Mouse (Mus musculus) cerebral cortex, adult 2 months (tissue): ENCODE results near the gene Hist1h3g.

Source experiments
- WGBS: fragments of 180-500 bp; shearing (Covaris S2); methylation state at CpG from one replicate; pipeline ENCODE4 v1.1.7; 2018; 5-methylcytosine and 5-hydroxymethylcytosine counted together

The Hist1h3g gene

DNA sequence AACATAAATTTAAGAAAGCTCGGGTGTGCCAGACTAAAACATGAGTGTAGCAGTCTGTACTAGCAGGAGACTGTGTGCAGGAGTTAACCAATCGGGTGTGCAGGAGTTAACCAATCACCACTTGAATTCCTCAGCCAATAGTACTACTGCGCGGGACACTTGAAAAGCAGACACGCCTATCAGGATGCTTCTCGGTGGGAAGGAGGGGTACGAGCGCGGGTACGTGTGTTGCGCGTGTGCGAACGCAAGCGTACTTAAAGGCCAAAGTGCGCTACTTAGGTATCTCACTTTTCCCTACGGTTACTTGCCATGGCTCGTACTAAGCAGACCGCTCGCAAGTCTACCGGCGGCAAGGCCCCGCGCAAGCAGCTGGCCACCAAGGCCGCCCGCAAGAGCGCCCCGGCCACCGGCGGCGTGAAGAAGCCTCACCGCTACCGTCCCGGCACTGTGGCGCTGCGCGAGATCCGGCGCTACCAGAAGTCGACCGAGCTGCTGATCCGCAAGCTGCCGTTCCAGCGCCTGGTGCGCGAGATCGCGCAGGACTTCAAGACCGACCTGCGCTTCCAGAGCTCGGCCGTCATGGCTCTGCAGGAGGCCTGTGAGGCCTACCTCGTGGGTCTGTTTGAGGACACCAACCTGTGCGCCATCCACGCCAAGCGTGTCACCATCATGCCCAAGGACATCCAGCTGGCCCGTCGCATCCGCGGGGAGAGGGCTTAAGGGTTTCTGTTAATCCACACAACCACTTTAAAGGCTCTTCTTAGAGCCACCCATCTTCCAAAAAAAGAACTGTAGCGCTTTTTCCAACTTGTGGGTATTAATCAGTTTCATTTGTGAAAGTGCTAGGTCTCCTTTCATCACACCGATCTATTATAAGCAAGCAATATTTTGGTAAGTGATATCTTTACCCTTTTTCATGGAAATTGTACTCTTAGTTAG is at the start of gene Hist1h3g:
TSS of gene Hist1h3g (plus strand) at position 286 of the 939 bp plus-strand sequence.
- WGBS, result under 1% methylated on average over 58 of the region's 62 CpGs

DNA sequence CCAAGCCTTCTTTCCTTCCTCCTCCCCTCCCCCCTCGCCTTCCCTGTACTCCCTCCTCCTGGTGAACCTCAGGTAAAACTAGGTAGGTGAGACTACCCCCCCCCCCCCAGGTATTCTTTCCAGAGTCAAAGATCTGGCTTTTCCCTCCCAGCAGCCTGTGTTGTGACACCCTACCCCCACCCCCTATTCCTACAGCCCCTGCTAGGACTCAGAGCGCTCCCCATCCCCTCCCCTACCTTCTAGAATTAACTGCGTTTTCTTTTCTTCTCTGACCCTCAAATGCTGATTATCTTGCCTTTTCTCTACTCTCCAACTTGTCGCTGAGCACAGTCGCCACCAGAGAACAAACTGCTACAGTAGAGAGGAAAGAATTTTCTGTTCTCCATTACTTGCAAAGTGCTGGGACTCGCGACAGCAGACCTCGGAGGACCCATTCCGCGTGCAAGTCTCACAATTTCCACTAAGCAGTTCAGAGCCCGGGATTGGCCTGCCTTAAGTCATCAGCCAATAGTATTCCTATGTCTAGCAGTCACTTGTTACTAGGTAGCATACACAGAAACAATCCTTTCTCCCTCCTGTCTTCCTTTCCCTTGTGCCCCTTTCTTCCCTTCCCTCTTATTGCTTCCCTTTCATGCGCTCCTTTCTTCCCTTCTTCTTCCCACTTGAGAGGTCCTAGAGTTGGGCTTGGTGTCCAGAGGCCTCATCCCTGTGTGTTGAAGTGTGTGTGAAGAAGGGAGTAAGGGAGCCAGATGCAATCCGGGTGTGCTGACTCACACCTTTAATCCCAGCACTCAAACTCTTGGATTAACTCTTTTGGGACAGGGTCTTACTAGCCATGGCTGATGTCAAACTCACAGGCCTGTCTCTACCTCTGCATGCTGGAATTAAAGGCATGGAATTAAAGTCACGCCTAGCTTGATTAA is 46.6 kb upstream of the Hist1h3g start, which contains the start of gene Btn2a2:
TSS of gene Btn2a2 (minus strand) at position 458 of the 923 bp plus-strand sequence.
- 6% methylated on average over 13 of the region's 14 CpGs for WGBS

DNA sequence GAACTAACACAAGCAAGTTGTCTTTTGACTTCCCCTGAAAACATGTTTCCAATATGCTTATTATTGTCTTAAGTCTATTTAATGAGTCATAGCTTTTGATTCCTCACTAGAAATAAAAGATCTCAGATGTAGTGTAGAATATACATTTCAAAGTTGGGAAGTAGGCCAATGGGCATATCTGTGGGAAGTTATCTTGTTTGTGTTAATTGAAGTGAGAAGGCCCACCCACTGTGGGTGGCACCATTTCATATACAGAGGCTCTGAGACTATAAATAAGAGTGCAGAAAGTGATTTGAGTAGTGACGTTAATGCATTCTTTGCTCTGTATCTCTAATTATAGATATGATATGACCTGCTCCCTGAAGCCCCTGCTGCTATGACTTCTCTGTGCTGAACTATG is 44.4 kb upstream of the Hist1h3g start:
- 62% methylated on average over 1 of the region's 1 CpGs for WGBS

DNA sequence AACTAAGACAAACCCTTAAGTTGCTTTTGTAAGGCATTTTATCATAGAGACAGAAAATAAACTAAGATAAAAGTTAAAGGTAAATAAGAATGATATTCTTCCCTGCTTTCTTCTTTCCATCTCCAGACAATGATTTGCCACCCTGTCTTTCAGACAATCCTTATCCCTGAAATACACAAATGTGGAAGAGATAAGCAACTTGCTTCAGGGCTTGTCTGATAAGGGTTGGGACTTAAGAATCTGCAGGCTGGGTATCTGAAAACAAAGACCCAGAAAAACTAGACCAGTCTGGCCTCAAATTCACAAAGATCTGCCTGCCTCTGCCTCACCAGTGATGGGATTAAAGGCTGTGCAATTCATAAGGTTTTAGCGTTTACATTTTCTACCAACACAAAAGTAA is 44.0 kb upstream of the Hist1h3g start:
- 20% methylated on average over 1 of the region's 1 CpGs for WGBS

DNA sequence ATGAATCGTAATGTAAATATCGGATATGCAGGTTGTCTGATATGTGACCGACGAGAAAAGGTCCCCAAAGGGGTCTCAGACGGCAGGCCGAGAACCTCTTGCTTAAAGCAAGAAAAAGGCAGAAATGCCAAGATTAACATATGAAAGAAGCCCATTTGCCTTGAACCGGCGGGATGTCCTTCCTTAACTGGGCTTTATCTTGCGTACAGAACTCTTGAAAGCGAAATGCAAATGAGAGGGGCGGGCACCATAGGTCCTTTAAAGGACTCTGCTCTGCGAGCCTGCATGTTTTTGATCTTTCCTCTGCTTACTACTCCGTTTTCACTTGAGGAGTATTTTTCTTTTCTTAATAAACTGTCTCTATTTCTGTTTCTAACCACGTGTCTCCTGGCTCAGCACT is 43.2 kb upstream of the Hist1h3g start:
- 30% methylated on average over 14 of the region's 14 CpGs for WGBS

DNA sequence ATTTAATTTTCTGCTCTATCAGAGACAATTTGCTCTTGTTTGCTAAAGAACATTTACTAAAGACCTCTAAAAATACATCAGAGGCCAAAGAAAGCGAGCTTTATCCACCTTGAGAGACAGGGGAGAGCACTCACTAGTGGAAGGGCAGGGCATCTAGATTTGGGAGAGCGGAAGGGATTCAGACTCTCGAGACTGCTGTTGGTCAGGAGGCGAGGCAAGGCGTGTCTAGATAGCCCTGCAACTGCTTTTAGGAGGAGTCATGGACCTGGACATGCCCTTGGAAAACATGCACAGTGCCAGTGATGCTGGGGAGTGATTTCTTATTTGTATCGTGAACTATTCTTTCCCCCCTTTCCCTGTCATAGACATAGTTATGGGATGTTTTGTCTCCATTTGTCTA is 39.7 kb upstream of the Hist1h3g start:
- 91% methylated on average over 6 of the region's 6 CpGs for WGBS

DNA sequence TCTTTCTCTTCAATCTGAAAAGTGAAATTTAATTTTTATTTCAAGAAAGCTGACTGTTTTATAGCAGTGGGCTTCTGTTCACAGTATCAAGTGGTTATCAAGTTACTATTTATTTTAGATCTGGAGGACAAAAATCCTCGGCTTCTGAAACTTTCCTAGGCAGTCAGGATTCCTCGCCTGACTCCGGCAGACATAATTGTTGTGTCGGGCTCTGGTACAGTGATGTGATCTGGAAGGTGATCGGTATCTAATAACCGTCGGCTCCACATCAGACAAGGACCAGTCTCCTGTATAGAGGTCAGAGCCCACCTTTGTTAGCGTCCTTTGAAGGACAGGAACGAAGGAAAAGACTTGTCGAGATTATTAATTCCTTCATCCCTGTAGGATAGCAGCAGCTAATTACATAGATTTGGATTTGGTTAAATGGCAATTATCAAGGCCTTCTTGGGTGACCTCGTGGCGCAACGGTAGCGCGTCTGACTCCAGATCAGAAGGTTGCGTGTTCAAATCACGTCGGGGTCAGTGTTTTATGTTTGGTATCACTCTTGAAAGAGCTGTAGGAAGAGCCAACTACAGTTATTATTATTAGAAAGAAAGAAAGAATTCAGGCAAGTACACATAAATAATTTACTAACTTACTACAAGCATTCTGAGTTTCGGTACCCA is 37.4 kb upstream of the Hist1h3g start:
- WGBS, result 28% methylated on average over 19 of the region's 19 CpGs

DNA sequence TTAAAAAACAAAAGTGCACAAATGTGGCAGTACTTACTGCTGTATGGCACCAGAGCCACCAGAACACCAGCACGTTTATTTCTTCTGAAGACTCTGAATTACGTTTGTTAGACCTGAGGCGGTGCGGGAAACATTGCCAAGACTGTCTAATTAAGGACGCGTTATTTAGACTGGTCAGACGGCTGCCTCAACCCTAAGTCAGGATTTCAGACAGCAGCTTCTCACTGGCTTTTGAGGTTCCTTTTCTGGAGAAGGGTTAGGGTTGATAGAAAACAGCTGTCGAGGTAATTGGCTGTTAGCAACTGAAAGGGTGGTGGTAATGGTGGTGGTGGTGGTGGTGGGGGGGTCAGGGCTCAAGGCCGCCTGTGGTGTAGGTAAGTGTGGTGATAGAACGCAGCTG is 36.6 kb upstream of the Hist1h3g start:
- 12% methylated on average over 10 of the region's 10 CpGs for WGBS

DNA sequence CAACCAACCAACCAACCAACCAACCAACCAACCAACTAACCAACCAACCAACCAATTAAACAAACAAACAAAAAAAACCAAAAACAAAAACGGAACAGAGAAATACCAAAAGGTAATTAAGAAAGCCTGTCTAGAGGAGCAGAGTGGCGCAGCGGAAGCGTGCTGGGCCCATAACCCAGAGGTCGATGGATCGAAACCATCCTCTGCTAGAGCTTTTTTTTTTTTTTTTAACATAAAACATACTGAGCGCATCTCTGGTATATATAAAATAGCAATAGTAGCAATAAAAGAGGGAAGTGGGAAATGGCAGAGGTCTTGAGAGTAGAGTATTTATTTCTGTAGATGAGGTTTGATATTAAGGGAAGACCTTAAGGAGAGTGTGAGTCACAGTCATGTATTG is 35.3 kb upstream of the Hist1h3g start:
- 41% methylated on average over 7 of the region's 7 CpGs for WGBS

DNA sequence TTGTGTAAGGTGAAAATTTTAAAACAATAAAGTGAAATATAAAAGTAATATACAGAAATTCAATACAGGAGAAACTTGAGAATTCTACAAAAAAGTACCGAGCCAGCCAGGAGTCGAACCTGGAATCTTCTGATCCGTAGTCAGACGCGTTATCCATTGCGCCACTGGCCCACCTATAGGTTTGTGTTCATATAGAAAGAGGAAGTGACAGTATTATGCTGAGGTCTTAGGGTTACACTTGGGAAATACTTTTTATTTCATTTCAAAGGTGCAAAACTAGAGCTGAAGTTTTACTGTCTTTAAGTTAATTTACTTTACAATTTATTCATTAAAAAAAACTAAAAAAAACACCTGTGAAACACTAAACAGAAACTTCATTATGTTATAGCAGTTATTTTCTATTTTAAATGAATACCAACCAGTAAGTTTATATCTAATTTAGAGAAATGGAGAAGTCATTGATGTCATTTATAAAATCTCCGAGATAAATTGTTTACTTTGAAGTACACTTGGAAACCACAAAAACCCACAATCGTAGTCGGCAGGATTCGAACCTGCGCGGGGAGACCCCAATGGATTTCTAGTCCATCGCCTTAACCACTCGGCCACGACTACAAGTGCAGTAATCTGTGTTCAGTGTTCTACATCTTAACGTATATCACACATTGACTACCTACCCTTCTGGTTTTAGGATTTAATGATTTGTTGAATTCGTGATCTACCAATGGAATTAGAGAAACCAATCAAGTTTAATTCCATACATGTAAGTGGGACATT is 34.6 kb upstream of the Hist1h3g start:
- WGBS, result 10% methylated on average over 17 of the region's 17 CpGs

DNA sequence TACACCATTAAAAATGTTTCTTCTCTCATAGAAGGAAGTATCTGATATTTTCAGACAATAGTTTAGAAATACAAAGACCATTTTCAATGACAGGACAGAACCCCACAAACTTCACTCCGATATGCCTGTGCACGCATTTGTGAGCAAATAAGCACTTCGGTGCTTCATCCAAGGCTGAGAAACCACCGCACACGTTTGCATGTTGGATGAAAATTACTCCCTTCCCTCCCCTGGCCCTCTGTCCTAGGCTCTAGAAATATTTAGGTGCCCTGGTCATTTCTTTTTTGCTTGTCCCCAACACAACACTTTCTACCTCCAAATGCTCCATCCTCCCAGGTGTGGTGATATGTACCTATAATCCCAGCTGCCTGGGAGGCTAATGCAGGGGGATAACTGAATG is 33.7 kb upstream of the Hist1h3g start:
- WGBS, result 37% methylated on average over 5 of the region's 5 CpGs

DNA sequence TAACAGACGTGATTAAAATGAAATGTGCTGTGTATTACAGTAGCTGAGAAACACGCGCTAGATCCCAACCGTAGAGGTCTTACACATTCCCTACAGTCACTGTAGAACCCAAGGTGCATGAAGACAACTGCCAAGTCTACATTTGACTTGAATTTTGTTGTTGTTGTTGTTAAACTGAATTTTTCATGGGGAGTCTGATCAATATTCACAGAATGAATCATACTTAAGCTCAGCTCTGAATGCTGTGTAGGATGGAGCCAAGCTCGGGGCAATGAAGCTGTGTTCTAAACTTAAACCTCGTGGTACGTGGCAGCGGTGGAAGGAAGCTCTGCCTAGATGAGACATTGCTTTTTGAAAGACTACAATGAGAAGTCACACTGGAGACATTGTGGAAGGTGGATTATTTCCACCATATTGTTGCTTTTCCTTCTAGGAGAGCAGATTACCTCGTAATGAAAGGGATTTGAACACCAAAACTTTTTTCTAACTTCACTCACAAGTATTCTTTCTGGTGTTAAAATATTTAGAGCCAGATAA is 33.1 kb upstream of the Hist1h3g start:
- 47% methylated on average over 9 of the region's 9 CpGs for WGBS

DNA sequence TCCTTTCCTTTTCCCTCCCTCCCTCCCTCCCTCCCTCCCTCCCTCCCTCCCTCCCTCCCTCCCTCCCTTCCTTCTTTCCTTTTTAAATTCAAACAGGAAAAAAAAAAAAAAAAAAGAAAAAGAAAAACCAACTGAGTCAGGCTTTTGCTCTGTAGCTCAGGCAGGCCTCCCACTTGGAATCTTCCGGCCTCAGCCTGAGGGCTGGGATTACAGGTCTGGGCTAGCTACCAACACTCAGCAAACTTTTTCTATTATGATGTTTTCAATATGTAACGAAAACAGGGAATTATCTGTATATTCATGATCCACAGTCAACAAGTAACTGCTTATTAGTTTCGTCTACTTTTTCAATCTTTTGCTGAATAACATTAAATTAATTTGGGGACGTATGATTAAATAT is 32.3 kb upstream of the Hist1h3g start:
- WGBS, result 67% methylated on average over 4 of the region's 4 CpGs

DNA sequence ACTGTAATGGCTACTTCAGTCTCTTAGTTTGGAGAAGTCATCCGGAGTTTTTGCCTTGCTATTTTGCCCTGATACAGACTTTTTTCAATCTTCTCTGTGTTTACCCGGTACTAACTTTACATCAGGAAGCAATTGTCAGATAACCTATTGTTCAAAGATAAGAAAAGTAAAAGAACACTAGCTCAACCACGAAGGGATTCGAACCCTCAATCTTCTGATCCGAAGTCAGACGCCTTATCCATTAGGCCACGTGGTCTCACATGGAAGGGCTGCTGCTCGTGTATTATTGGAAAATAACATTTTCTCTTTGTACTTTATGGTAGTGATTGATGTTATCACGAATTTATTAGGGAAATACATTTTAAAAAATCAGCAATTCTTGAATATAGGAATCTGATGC is 31.4 kb upstream of the Hist1h3g start:
- WGBS, result 6% methylated on average over 9 of the region's 9 CpGs

DNA sequence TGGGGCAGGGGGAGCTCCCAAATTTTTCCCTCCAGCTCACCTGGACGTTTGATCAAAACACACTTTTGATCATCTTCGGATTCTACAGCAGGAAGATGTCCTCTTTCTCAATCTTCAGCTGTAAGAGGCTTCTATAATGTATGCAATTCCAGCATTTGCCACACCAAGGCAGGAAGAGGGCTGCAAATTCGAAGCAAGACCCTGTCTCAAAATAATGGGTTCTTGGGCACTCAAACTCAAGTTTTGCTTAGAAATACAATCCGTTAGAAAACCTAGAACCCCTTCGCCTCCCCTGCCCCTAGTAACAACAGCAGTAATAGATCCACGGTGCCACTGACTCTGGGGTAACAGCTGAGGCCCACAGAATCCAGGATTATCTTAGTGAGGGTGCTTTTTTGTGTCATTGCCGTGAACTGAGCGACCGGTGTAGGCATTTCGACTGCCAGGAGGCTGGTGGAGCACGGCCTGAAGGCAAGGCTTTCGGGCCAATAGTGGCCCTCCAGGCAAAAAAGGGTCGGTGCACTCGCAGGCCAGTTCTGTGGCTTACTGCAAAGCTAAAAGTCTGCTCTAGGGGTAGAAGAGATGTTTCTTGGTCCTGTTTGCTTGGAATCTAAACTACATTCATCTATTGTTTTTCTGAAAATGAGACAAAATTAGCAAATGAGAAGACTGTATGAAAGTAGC is 29.4 kb upstream of the Hist1h3g start:
- 44% methylated on average over 14 of the region's 14 CpGs for WGBS

DNA sequence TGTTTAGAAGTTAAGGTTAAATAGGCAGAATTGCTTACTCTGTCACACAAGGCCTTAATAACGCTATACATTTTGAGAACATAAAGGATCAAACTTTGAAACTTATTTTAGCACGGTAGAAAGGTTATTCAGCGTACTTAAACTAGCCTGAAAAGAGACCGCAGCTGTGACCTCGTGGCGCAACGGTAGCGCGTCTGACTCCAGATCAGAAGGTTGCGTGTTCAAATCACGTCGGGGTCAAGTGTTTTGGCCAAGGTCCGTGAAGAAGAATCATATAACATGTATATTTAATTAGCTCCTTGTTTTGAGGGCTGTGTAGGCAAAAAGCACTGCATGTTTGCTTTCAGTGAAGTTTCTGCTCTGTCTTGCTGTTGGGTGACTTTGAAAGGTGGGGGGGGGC is 28.9 kb upstream of the Hist1h3g start:
- 55% methylated on average over 13 of the region's 13 CpGs for whole genome bisulfite sequencing

DNA sequence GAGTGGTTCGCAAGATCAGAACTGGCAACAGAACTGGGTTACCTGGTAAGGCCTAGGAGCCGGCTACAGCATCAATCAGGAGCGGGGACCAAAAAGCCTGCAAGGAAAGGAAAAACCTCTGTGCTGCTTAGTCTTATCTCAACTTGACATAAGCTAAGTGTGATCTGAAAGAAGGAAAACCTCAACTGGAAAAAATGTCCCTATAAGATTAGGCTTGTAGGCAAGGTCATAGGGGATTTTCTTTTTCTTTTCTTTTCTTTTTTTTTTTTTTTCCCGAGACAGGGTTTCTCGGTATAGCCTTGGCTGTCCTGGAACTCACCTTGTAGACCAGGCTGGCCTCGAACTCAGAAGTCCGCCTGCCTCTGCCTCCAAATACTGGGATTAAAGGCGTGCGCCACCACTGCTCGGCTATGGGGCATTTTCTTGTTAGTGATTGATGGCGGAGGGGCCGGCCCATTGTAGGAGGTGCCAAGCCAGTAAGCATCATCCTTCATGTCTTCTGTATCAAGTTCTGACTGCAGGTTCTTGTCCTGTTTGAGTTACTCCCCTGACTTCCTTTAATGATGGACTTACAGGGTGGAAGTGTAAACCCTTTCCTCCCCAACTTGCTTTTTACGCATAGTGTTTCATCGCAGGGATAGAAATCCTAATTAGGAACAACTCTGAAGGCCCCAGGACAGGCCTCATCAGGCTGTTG is 28.3 kb upstream of the Hist1h3g start:
- 54% methylated on average over 14 of the region's 14 CpGs for WGBS

DNA sequence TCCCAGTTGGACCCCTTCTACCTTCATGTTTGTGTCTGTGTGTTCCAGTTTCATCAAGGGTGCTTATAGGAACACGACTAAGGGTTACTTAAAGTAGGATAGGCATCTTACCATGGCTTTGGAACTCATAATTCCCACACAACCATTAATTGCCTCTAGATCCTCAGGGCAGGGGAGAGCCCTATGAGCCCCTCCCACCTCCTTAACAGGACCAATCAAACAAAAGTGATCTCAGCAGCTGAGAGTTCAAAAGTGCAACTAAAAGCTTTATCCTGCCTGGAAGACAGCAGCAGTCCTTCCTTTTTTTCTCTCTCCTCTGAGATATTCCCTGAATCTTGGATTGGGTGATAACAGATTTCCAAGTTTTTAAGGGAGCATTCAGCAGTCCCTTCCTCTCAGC is 25.1 kb upstream of the Hist1h3g start:
- WGBS, result 73% methylated on average over 1 of the region's 1 CpGs

DNA sequence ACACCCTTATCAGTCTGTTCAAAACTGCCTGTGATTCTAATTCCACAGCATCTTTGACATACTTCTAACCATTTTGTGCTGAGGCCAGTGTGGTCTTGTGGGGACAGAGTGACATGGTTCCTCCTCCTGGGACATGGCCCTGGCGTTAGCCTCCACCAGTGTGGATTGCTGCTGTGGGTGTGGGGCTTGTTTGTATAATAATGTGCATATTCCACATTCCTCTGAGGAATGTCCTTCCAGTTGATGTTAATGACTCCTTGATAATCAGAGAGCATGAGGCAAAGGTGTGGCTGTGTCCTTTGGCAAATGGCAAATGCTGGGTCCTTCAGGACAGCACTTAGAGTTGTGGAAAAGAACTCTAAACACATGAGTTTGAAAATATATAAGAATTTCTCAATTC is 21.7 kb upstream of the Hist1h3g start:
- 100% methylated on average over 1 of the region's 1 CpGs for WGBS

DNA sequence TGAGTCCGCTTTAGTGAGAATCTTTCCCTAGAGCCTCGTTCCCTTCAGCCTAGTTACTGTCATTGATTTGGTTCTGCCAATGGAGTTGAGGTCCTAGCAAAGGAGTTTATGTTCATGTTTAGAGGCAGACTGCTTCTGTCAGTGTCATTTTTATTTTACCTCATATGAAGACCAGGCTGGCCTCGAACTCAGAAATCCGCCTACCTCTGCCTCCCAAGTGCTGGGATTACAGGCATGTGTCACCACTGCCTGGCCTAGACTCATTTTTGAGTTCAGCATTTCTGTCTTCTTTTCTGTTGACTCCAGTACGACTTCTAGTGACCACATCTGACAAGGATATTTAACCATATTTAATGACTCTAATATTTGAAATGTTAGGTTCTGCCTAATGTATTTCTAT is 19.9 kb upstream of the Hist1h3g start:
- WGBS, result 85% methylated on average over 5 of the region's 5 CpGs
